Mouse (Mus musculus) ES-E14 (cell line): Measurements from ENCODE around the gene Cmss1.

Source experiments
- CHD2 ChIP-seq: IDR thresholded peaks from 2 replicates; pipeline ENCODE4 v1.6.1; 2014; ENCODE audit warnings: mild to moderate bottlenecking, low read depth, low read length, inconsistent platforms
- MAFK ChIP-seq: IDR thresholded peaks from 2 replicates; pipeline ENCODE4 v1.6.1; 2014; ENCODE audit warnings: mild to moderate bottlenecking, low read depth, low read length, inconsistent platforms; ENCODE audit not compliant: insufficient read depth
- ZC3H11A ChIP-seq: IDR thresholded peaks from 2 replicates; pipeline ENCODE4 v1.6.1; 2012; ENCODE audit warnings: low read depth, mild to moderate bottlenecking, inconsistent platforms, low read length, borderline replicate concordance
- ZNF384 ChIP-seq: IDR thresholded peaks from 2 replicates; pipeline ENCODE4 v1.6.1; 2012; ENCODE audit warnings: low read depth, low read length, inconsistent platforms

- TF ChIP-seq ZNF384 (no peak), CHD2 (no peak), ZC3H11A (no peak), MAFK (no peak)
Measured at GRCm38 (mm10) chr16:57495476-57496203, 111.0 kb downstream of the Cmss1 start.
